Mouse (Mus musculus): Measurements from ENCODE around the gene Gmppa. TPM values are rescaled to one million over a fixed set of nuclear protein-coding genes. Genes with fewer than 3 reads are reported as not detected.

The Gmppa gene
- polyA plus RNA-seq, 1 experiment from 2014 or later = 57.2 TPM

DNA sequence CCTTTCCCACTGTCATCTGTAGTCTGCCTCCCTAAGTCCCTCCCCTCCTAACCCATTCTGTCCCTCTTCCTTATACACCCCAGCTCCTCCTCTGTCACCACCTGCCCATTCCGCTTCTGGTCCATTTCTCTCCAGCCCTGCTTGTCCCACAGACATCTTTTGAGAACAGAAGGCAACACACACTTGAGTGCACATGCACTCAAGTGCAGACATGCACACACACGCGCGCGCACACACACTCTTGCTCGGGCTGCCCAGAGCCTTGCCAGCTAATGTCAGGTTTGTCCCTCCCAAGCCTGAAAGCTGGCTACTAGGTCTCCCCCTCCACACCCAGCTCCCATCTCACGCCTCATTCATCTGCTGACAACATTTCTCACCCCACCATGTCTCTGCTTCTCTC is 4.9 kb downstream of the Gmppa start:
- no peak overlapping the region for H3K27ac ChIP-seq (ENCODE audit: low read depth, low read length)
- H3K4me2 ChIP-seq = no peak overlapping the region
- no peak for ATAC-seq (replicated peaks; ENCODE audit: insufficient number of reproducible peaks, low FRiP score, low TSS enrichment)
- no peaks in the 10 kb centered on the region for H3K9me3 ChIP-seq (replicated peaks; ENCODE audit: control insufficient read depth, low read length)
- H3K9ac ChIP-seq (ENCODE audit: low read depth, low read length) = no peak overlapping the region
- H3K4me3 ChIP-seq (ENCODE audit: low read depth, low read length) = no peak overlapping the region
- H3K4me1 ChIP-seq (ENCODE audit: control insufficient read depth, insufficient read depth, low read length) = peaks cover 34% of the 10 kb centered on the region
- no peaks in the 10 kb centered on the region for H3K36me3 ChIP-seq (ENCODE audit: control insufficient read depth, insufficient read depth, low read length)
- H3K27me3 ChIP-seq (ENCODE audit: control insufficient read depth, insufficient read depth, low read length) = no peaks in the 10 kb centered on the region; the same call in 1 of the 2 replicates
- 92% methylated on average over 7 of the region's 7 CpGs for WGBS (ENCODE audit: insufficient replicate concordance)

DNA sequence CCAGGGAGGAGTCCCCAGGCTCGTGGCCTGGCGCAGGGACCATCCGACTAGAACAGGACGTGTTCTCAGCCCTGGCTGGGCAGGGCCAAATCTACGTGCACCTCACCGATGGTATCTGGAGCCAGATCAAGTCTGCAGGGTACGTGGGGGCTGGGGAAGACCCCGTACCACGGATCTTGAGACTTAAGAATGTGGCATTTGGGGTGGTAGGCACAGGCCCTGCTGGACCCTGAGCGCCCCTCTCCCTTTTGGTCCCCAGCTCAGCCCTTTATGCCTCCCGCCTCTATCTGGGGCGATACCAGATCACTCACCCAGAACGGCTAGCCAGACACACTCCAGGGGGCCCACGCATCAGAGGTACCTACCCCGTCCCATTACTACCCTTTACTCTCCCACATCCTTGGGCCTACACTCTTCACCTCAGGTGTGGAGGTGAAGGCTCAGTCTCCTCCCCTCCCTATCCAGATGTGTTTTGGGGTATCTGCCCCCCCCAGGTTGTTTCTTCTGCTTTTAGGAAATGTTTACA is 5.8 kb downstream of the Gmppa start:
- ATAC-seq (replicated peaks; ENCODE audit: insufficient number of reproducible peaks, low FRiP score, low TSS enrichment) = no peak
- no peaks in the 10 kb centered on the region for H3K9me3 ChIP-seq (replicated peaks; ENCODE audit: control insufficient read depth, low read length)
- H3K27me3 ChIP-seq (ENCODE audit: control insufficient read depth, insufficient read depth, low read length) = peaks cover under 1% of the 10 kb centered on the region; the same call in 1 of the 2 replicates
- WGBS (ENCODE audit: insufficient replicate concordance) = 83% methylated on average over 15 of the region's 15 CpGs
- no peaks in the 10 kb centered on the region for H3K36me3 ChIP-seq (ENCODE audit: control insufficient read depth, insufficient read depth, low read length)
- H3K4me2 ChIP-seq = no peak overlapping the region
- H3K4me1 ChIP-seq (ENCODE audit: control insufficient read depth, insufficient read depth, low read length) = peaks cover 41% of the 10 kb centered on the region
- no peak overlapping the region for H3K9ac ChIP-seq (ENCODE audit: low read depth, low read length)
- H3K27ac ChIP-seq (ENCODE audit: low read depth, low read length) = no peak overlapping the region
- H3K4me3 ChIP-seq (ENCODE audit: low read depth, low read length) = no peak overlapping the region

DNA sequence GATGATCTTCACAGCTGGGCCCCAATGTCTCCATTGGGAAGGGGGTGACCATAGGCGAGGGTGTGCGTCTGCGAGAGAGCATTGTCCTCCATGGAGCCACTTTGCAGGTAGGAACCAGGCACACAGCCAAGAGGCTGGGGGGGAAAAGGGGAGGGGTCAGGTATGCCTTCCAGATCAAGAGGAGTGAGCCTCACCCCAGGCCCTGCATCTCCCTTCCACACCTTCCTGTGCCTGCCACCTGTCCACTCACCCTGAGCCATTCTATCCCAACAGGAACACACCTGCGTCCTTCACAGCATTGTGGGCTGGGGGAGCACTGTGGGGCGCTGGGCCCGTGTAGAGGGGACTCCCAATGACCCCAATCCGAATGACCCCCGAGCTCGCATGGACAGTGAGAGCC is 6.4 kb downstream of the Gmppa start:
- Histone ChIP-seq H3K9ac (ENCODE audit: low read depth, low read length) (no peak overlapping the region), H3K4me3 (ENCODE audit: low read depth, low read length) (no peak overlapping the region), H3K27me3 (ENCODE audit: control insufficient read depth, insufficient read depth, low read length) (peaks cover 7% of the 10 kb centered on the region; the same call in 1 of the 2 replicates), H3K4me2 (no peak overlapping the region), H3K27ac (ENCODE audit: low read depth, low read length) (no peak overlapping the region), H3K4me1 (ENCODE audit: control insufficient read depth, insufficient read depth, low read length) (peaks cover 41% of the 10 kb centered on the region), H3K9me3 (replicated peaks; ENCODE audit: control insufficient read depth, low read length) (no peaks in the 10 kb centered on the region), H3K36me3 (ENCODE audit: control insufficient read depth, insufficient read depth, low read length) (no peaks in the 10 kb centered on the region)
- ATAC-seq (replicated peaks; ENCODE audit: insufficient number of reproducible peaks, low FRiP score, low TSS enrichment) = no peak
- WGBS (ENCODE audit: insufficient replicate concordance) = 86% methylated on average over 9 of the region's 9 CpGs

GRCm38 (mm10) chr1:75442811-75443210 is 7.1 kb downstream of the Gmppa start:
- Histone ChIP-seq H3K27ac (ENCODE audit: low read depth, low read length) (no peak overlapping the region), H3K36me3 (ENCODE audit: control insufficient read depth, insufficient read depth, low read length) (no peaks in the 10 kb centered on the region), H3K4me3 (ENCODE audit: low read depth, low read length) (no peak overlapping the region), H3K4me2 (no peak overlapping the region), H3K27me3 (ENCODE audit: control insufficient read depth, insufficient read depth, low read length) (peaks cover 13% of the 10 kb centered on the region; the same call in 1 of the 2 replicates), H3K9me3 (replicated peaks; ENCODE audit: control insufficient read depth, low read length) (no peaks in the 10 kb centered on the region), H3K9ac (ENCODE audit: low read depth, low read length) (no peak overlapping the region), H3K4me1 (ENCODE audit: control insufficient read depth, insufficient read depth, low read length) (peaks cover 44% of the 10 kb centered on the region)
- WGBS (ENCODE audit: insufficient replicate concordance) = 56% methylated on average over 8 of the region's 8 CpGs
- ATAC-seq (replicated peaks; ENCODE audit: insufficient number of reproducible peaks, low FRiP score, low TSS enrichment) = no peak

DNA sequence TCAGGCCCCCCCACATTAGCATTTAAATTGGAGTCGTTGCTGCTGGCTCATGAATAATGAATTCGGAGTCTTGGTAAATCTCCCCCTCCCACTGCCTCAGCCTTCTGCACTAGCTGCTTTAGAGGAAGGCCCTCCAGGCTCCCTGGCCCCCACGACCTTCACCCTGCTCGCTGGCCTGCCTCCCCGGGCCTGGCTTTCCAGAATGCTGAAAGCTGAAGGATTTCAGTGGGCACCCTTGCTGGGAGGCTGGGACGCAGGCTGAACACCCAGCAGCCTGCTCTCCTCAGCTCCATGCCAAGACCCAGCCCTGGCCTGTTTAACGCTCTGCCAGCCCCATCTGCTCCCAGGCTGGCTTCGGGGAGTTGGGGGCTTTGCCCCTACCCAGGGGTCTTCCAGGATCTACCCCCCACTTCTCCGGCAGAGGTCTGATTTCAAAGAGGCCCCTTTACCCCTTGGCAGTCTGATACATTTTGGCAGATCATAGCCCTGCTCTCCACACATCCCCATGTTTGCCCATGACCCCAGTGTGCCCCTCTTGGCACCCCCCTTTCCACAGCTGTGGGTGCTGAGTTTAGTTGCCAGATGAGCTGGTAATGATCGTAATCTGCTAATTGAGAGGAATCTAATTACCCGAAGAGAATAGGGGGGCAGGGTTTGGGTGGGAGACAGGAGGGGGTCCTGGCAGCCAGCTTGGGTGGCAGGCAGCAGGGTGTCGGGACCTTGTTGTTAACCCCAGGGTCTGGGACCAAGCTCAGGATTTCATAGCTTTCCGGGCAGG is 7.7 kb downstream of the Gmppa start:
- H3K9ac ChIP-seq (ENCODE audit: low read depth, low read length) = no peak overlapping the region
- 43% methylated on average over 13 of the region's 13 CpGs for WGBS (ENCODE audit: insufficient replicate concordance)
- H3K4me1 ChIP-seq (ENCODE audit: control insufficient read depth, insufficient read depth, low read length) = peaks cover 50% of the 10 kb centered on the region
- no peak for ATAC-seq (replicated peaks; ENCODE audit: insufficient number of reproducible peaks, low FRiP score, low TSS enrichment)
- no peak overlapping the region for H3K27ac ChIP-seq (ENCODE audit: low read depth, low read length)
- H3K4me3 ChIP-seq (ENCODE audit: low read depth, low read length) = no peak overlapping the region
- peaks cover 18% of the 10 kb centered on the region for H3K27me3 ChIP-seq (ENCODE audit: control insufficient read depth, insufficient read depth, low read length)
- H3K36me3 ChIP-seq (ENCODE audit: control insufficient read depth, insufficient read depth, low read length) = no peaks in the 10 kb centered on the region
- H3K9me3 ChIP-seq (replicated peaks; ENCODE audit: control insufficient read depth, low read length) = no peaks in the 10 kb centered on the region
- no peak overlapping the region for H3K4me2 ChIP-seq

GRCm38 (mm10) chr1:75444208-75444607 is 8.5 kb downstream of the Gmppa start:
- H3K27ac ChIP-seq (ENCODE audit: low read depth, low read length) = no peak overlapping the region

GRCm38 (mm10) chr1:75445141-75445701 is 9.5 kb downstream of the Gmppa start:
- Histone ChIP-seq H3K27me3 (ENCODE audit: control insufficient read depth, insufficient read depth, low read length) (peaks cover 35% of the 10 kb centered on the region), H3K9ac (ENCODE audit: low read depth, low read length) (peak overlapping the region; percentile 58), H3K9me3 (replicated peaks; ENCODE audit: control insufficient read depth, low read length) (no peaks in the 10 kb centered on the region), H3K27ac (ENCODE audit: low read depth, low read length) (no peak overlapping the region), H3K36me3 (ENCODE audit: control insufficient read depth, insufficient read depth, low read length) (no peaks in the 10 kb centered on the region), H3K4me2 (peak overlapping the region; percentile 71), H3K4me3 (ENCODE audit: low read depth, low read length) (no peak overlapping the region), H3K4me1 (ENCODE audit: control insufficient read depth, insufficient read depth, low read length) (peaks cover 64% of the 10 kb centered on the region)
- ATAC-seq (replicated peaks; ENCODE audit: insufficient number of reproducible peaks, low FRiP score, low TSS enrichment) = no peak
- WGBS (ENCODE audit: insufficient replicate concordance) = 11% methylated on average over 9 of the region's 9 CpGs

More at GRCm38 (mm10) chr1:75444208-75444607, 8.5 kb downstream of the Gmppa start:
- no peak for ATAC-seq (replicated peaks; ENCODE audit: insufficient number of reproducible peaks, low FRiP score, low TSS enrichment)
- Histone ChIP-seq H3K9ac (ENCODE audit: low read depth, low read length) (no peak overlapping the region), H3K4me1 (ENCODE audit: control insufficient read depth, insufficient read depth, low read length) (peaks cover 54% of the 10 kb centered on the region), H3K9me3 (replicated peaks; ENCODE audit: control insufficient read depth, low read length) (no peaks in the 10 kb centered on the region), H3K36me3 (ENCODE audit: control insufficient read depth, insufficient read depth, low read length) (no peaks in the 10 kb centered on the region), H3K4me2 (no peak overlapping the region), H3K4me3 (ENCODE audit: low read depth, low read length) (no peak overlapping the region), H3K27me3 (ENCODE audit: control insufficient read depth, insufficient read depth, low read length) (peaks cover 25% of the 10 kb centered on the region)
- 45% methylated on average over 3 of the region's 3 CpGs for WGBS (ENCODE audit: insufficient replicate concordance)

GRCm38 (mm10) chr1:75445751-75446611 is 10.3 kb downstream of the Gmppa start:
- peaks cover 71% of the 10 kb centered on the region for H3K4me1 ChIP-seq (ENCODE audit: control insufficient read depth, insufficient read depth, low read length)
- H3K4me3 ChIP-seq (ENCODE audit: low read depth, low read length) = peak overlapping the region; percentile 35
- H3K9me3 ChIP-seq (replicated peaks; ENCODE audit: control insufficient read depth, low read length) = no peaks in the 10 kb centered on the region
- peak; percentile 32 for ATAC-seq (replicated peaks; ENCODE audit: insufficient number of reproducible peaks, low FRiP score, low TSS enrichment)
- no peaks in the 10 kb centered on the region for H3K36me3 ChIP-seq (ENCODE audit: control insufficient read depth, insufficient read depth, low read length)
- peak overlapping the region; percentile 71 for H3K4me2 ChIP-seq
- H3K27ac ChIP-seq (ENCODE audit: low read depth, low read length) = peak overlapping the region; percentile 50; the same call in 1 of the 2 replicates
- WGBS (ENCODE audit: insufficient replicate concordance) = under 1% methylated on average over 22 of the region's 22 CpGs
- H3K9ac ChIP-seq (ENCODE audit: low read depth, low read length) = peak overlapping the region; percentile 58
- H3K27me3 ChIP-seq (ENCODE audit: control insufficient read depth, insufficient read depth, low read length) = peaks cover 43% of the 10 kb centered on the region
